Mouse (Mus musculus): ENCODE results near the gene Hoxb7. TPM values are rescaled to one million over a fixed set of nuclear protein-coding genes. Genes with fewer than 3 reads are reported as not detected.

Gene Hoxb7
- polyA plus RNA-seq, 1 experiment from 2014 or later, result 0.15 TPM

DNA sequence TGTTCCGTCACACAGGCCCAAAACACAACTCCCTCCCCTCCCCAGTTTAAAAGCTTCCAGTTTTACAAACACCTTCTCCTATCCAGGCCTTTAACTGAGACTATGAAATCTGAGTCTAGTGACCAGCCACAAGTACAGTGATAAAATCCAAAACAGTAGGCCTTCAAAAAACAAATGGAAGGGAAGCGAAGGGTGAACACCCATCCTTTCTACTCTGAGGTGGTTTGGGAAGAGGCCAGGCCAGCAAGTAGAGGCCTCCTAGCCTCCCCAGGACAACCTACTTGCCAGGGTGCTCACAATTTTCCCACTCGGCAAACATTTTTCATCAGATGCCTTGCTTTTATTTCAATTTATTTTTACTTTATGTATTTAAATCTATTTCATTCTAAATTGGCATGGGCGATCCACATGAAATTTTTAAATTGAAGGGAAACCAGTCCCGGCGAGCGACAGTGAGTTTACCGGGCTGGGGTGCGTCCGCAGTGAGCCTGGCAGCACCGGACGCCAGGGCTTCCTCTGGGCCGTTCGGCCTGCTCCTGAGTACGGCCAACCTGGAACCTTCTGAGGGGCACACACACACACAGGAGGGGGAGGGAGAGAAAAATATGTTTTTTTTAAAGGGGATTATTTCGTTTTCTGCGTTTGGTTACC lies 4.4 kb downstream of the Hoxb7 start:
- H3K4me3 ChIP-seq, result no peak overlapping the region
- no peak overlapping the region for H3K4me2 ChIP-seq
- ATAC-seq (ENCODE audit: insufficient number of reproducible peaks, insufficient read depth, low FRiP score, low TSS enrichment, low read depth), result no peak
- H3K27me3 ChIP-seq, result peaks cover 100% of the 10 kb centered on the region
- no peak overlapping the region for H3K9ac ChIP-seq
- no peaks in the 10 kb centered on the region for H3K9me3 ChIP-seq
- WGBS, result 3% methylated on average over 17 of the region's 17 CpGs
- no peaks in the 10 kb centered on the region for H3K36me3 ChIP-seq
- H3K4me1 ChIP-seq, result peaks cover 4% of the 10 kb centered on the region; the same call in 1 of the 2 replicates
- no peak overlapping the region for H3K27ac ChIP-seq

DNA sequence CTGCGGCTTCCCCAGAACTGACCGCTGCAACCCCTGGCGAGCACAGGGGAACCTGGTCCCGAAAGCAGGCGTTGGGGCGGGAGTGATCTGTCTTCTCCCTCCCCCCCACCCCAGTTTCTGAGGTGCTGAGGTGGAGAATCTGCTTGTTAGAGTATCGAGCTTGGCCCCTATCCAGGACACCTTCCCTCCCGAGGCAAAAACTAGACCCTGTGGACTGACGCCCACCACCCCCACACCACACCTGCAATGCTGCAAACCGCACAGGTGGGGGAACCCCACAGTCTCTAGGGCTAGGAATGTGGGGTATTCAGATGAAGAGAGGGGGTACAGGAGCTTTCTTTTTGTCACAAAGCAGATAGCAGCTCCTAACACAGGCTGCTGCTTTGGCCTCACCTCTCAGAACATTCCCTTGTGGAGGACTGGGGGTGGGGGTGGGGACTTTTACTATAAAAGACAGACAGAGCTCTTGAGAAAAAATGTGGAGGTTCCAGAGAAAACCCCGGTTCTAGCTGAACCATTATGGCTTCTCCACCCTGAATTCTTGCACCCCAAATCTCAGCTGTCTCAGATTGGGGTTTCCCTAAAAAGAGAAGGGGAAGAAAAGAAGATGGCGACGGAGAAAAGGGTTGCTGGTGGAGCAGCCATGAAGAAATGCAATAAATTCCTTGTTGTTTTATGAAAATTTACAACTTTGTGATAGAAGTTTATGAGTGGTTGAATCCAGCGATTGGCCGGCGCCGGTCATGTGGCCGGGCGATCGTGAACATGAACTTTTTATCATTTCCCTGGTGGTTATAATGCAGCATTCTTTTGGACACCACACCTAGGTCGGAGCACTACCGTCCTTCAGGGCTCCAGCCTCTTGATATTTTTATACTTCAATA lies 5.5 kb downstream of the Hoxb7 start, which contains the start of gene Hoxb6:
TSS of gene Hoxb6 (plus strand) at position 796 of the 884 bp plus-strand sequence.
- H3K4me3 ChIP-seq, result no peak within 1 kb of the TSS
- H3K27me3 ChIP-seq, result peaks cover 100% of the 10 kb centered on the region
- H3K9ac ChIP-seq, result no peak within 1 kb of the TSS
- no peak within 1 kb of the TSS for H3K4me2 ChIP-seq
- H3K27ac ChIP-seq, result no peak within 1 kb of the TSS
- H3K9me3 ChIP-seq, result no peaks in the 10 kb centered on the region
- no peak for ATAC-seq (ENCODE audit: insufficient number of reproducible peaks, insufficient read depth, low FRiP score, low TSS enrichment, low read depth)
- WGBS, result 2% methylated on average over 22 of the region's 22 CpGs
- no peaks in the 10 kb centered on the region for H3K36me3 ChIP-seq
- H3K4me1 ChIP-seq, result peaks cover under 1% of the 10 kb centered on the region; the same call in 1 of the 2 replicates

GRCm38 (mm10) chr11:96292565-96293301 lies 6.3 kb downstream of the Hoxb7 start:
- H3K4me2 ChIP-seq, result no peak overlapping the region
- no peak overlapping the region for H3K27ac ChIP-seq
- H3K36me3 ChIP-seq, result no peaks in the 10 kb centered on the region
- no peaks in the 10 kb centered on the region for H3K9me3 ChIP-seq
- no peak overlapping the region for H3K9ac ChIP-seq
- H3K4me1 ChIP-seq, result no peaks in the 10 kb centered on the region
- no peak for ATAC-seq (ENCODE audit: insufficient number of reproducible peaks, insufficient read depth, low FRiP score, low TSS enrichment, low read depth)
- H3K27me3 ChIP-seq, result peaks cover 100% of the 10 kb centered on the region
- 1% methylated on average over 12 of the region's 12 CpGs for WGBS
- H3K4me3 ChIP-seq, result no peak overlapping the region

GRCm38 (mm10) chr11:96293302-96293921 lies 7.0 kb downstream of the Hoxb7 start:
- no peaks in the 10 kb centered on the region for H3K9me3 ChIP-seq
- no peak overlapping the region for H3K4me3 ChIP-seq
- ATAC-seq (ENCODE audit: insufficient number of reproducible peaks, insufficient read depth, low FRiP score, low TSS enrichment, low read depth), result no peak
- no peak overlapping the region for H3K4me2 ChIP-seq
- H3K4me1 ChIP-seq, result no peaks in the 10 kb centered on the region
- H3K27ac ChIP-seq, result no peak overlapping the region
- H3K9ac ChIP-seq, result no peak overlapping the region
- peaks cover 100% of the 10 kb centered on the region for H3K27me3 ChIP-seq
- WGBS, result under 1% methylated on average over 22 of the region's 22 CpGs
- no peaks in the 10 kb centered on the region for H3K36me3 ChIP-seq

DNA sequence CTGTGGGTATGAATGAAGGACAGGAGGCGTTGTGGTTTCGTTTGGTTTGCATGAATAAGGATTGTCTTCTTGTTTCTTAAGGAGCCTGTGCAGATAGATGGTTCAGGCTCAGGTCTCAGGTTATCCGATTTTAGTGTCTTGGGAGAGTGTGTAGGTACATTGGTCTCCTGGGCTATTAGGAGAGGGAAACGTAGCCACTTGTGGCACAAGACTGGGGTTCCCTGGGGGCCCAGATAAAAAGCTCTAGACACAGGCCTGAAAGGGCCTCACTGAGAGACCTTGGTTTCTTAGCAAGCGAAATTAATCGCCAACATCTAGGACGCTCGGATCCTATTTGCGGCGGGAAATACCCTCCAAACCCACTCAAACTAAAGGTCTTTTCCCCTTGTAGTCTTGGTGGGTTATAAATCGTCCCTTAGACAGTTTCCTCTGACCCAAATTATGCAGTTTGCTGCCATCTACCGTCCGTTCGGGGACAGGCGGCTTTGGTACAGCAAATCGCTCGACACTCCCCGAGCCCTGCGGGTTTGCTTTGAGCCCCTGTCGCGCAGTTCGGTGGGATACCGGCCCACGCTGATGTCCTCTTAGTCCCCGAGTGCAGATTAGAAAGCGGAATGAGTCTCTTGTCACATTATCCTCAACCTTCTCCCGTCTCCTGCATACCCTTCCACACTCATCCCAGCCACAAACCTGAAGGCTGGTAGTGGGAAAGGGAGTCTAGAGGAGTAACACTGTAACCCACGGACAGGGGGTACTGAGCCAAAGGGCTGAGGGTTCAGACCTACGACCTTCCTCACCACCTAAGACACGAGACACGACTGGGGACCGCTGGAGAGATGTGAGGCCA lies 8.0 kb downstream of the Hoxb7 start:
- H3K4me3 ChIP-seq, result no peak overlapping the region
- H3K27ac ChIP-seq, result no peak overlapping the region
- no peaks in the 10 kb centered on the region for H3K9me3 ChIP-seq
- under 1% methylated on average over 32 of the region's 32 CpGs for WGBS
- H3K9ac ChIP-seq, result no peak overlapping the region
- no peaks in the 10 kb centered on the region for H3K36me3 ChIP-seq
- peaks cover 100% of the 10 kb centered on the region for H3K27me3 ChIP-seq
- H3K4me1 ChIP-seq, result peaks cover 5% of the 10 kb centered on the region; the same call in 1 of the 2 replicates
- no peak overlapping the region for H3K4me2 ChIP-seq
- no peak for ATAC-seq (ENCODE audit: insufficient number of reproducible peaks, insufficient read depth, low FRiP score, low TSS enrichment, low read depth)

DNA sequence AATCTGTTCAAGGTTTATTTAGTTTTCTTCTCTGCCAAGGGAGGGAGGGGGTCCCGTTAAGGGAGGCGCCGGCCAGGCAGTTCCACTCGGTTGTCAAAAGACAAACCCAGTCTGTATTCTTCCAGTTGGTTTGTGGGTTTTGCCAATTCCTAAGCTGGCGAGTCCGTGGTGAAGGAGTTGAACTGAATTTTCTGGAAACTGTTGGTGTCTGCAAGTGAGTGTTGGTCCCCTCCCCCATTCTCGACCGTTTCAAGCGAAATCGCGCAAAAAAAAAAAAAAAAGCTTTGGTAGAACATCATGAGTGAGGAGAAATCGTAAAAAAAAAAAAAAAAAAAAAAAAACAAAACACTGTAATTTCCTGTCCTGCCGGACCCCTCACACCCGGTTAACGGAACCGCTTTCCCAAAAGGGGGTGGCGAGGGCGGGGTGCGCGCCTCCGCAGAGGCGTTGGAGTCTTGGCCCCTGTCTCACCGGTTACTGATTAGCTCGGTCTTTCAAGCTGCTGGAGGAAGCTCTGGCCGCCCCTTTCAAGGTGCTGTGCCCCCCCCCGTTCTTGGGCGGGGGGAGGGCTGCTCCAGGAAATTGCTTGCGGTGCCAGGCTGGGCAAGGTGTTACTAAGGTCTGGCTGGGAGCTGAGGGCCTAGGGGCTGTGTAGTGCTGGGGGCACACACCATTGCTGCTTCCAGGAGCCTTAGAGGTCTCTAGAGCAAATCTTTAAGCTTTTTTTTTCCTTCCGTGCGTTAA lies 8.8 kb downstream of the Hoxb7 start:
- Histone ChIP-seq H3K27ac (no peak overlapping the region), H3K27me3 (peaks cover 100% of the 10 kb centered on the region), H3K9me3 (no peaks in the 10 kb centered on the region), H3K4me2 (no peak overlapping the region), H3K9ac (no peak overlapping the region), H3K36me3 (no peaks in the 10 kb centered on the region), H3K4me3 (no peak overlapping the region), H3K4me1 (peaks cover 5% of the 10 kb centered on the region; the same call in 1 of the 2 replicates)
- 1% methylated on average over 30 of the region's 30 CpGs for WGBS
- ATAC-seq (ENCODE audit: insufficient number of reproducible peaks, insufficient read depth, low FRiP score, low TSS enrichment, low read depth), result no peak

GRCm38 (mm10) chr11:96296997-96297396 lies 10.6 kb downstream of the Hoxb7 start:
- WGBS, result 4% methylated on average over 2 of the region's 2 CpGs
- H3K4me3 ChIP-seq, result no peak overlapping the region
- H3K4me2 ChIP-seq, result no peak overlapping the region
- no peak for ATAC-seq (ENCODE audit: insufficient number of reproducible peaks, insufficient read depth, low FRiP score, low TSS enrichment, low read depth)
- H3K4me1 ChIP-seq, result peaks cover 5% of the 10 kb centered on the region; the same call in 1 of the 2 replicates
- no peak overlapping the region for H3K27ac ChIP-seq
- no peak overlapping the region for H3K9ac ChIP-seq
- H3K27me3 ChIP-seq, result peaks cover 100% of the 10 kb centered on the region
- no peaks in the 10 kb centered on the region for H3K9me3 ChIP-seq
- no peaks in the 10 kb centered on the region for H3K36me3 ChIP-seq

DNA sequence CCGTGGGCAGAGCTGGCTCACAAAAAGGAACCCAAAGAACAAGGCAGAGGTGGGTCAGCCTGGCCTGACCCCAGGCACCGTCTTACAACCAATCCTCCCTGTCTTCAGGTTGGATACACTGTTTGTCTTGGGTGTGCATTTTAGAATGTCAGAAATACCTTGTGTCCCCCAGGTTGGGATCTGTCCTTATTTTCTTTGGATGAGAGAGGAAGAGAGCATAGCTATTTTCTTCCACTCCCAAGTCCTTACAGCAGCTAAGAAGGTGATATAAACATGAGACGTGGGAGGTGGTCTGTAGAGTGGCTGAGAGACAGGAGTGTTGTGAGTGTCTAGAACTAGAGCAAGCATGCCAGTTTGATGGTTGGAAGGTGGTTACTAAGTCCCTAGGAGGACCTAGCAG lies 11.0 kb downstream of the Hoxb7 start:
- Histone ChIP-seq H3K9ac (no peak overlapping the region), H3K4me1 (peaks cover 5% of the 10 kb centered on the region; the same call in 1 of the 2 replicates), H3K4me3 (no peak overlapping the region), H3K27me3 (peaks cover 100% of the 10 kb centered on the region), H3K9me3 (no peaks in the 10 kb centered on the region), H3K4me2 (no peak overlapping the region), H3K36me3 (no peaks in the 10 kb centered on the region), H3K27ac (no peak overlapping the region)
- ATAC-seq (ENCODE audit: insufficient number of reproducible peaks, insufficient read depth, low FRiP score, low TSS enrichment, low read depth), result no peak
- 5% methylated on average over 3 of the region's 3 CpGs for WGBS

DNA sequence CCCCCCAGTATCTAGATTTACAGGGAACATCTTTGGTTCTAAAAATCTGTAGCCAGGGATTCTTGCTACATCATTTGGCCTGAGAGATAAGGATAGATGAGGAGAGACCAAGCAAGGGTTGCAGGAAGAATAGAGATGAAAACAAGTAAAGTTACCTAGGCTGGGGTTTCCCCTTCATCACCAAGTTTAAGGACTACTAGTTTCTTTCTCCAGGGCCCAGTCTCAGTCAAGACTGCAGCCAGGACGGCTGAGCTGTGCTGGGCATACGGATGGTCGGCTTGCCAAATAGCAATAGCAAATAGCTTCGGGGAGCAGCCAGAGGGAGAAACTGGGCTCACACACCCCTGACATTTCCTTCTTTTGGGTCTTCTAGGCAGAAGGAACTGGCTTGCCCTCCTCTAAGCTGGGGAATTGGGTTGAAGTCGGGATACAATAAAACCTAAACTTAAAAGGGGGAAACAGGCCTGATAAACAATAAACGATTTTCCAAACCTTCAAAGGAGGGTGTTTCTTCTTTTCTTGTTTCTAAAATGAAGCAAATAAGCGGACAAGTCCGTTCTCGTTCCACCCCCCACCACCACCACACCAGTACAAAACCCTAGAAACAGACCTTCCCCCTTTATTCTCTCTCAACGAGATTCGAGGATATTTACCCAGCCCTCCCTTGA lies 11.7 kb downstream of the Hoxb7 start:
- Histone ChIP-seq H3K27ac (no peak overlapping the region), H3K36me3 (no peaks in the 10 kb centered on the region), H3K27me3 (peaks cover 100% of the 10 kb centered on the region), H3K4me3 (no peak overlapping the region), H3K9me3 (no peaks in the 10 kb centered on the region), H3K9ac (no peak overlapping the region), H3K4me2 (no peak overlapping the region), H3K4me1 (peaks cover 5% of the 10 kb centered on the region; the same call in 1 of the 2 replicates)
- 1% methylated on average over 11 of the region's 11 CpGs for WGBS
- no peak for ATAC-seq (ENCODE audit: insufficient number of reproducible peaks, insufficient read depth, low FRiP score, low TSS enrichment, low read depth)

Data from embryonic facial prominence, embryonic 13.5 days (tissue).